Comparison of ENCODE assay signal across 9 mouse cellular contexts in the genomic region with DNA sequence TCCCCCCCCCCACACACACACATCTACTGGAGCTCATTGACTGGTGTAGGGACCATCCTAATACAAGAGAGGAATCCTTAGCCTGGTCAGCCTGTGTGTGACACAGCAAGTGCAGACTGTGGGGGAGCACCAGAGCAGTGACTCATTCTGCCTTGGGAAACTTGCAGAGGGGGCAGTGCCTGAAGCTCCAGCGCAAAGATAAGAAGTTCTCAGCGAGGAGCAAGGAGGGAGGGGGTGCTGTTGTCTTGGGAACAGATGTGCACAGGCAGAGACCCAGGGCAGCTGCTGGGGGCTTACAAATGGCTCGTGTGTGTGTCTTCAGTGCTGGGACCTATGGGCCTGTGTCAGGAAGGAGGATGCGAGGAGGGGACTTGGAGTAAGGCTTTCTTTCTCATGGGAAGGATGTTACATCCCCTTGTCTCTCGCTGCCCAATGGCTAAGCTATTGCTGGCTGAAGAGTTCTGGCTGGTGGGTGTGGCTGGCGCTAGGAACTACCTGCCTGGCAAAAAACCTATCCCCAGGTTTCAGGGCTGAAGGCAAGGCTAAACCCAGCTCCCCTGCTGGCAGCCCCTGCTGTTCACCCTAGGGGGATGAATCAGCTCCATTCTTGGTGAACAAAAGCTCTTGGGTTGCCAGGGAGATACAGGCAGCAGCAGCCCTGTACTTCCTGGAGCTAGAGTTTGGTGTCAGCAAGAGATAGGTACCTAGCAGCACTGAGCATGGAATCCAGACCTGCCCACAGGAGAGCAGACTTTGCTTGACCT.
DNase-seq lines count a peak whose midpoint lies in the region; ATAC-seq and TF ChIP-seq lines count a peak whose summit lies in the region.
"Had no signal": no experiment of that assay in that cellular context is flagged by ENCODE, and none has a peak within 500 bp of the region (broad histone marks: within the 10 kb centered on the region; RNA-seq: fewer than 3 reads in every experiment).

No protein-coding gene starts in this region.

- H3K36me3 ChIP-seq in kidney, embryonic 15.5 days = no peaks in the 10 kb centered on the region

- no peak overlapping the region for H3K4me2 ChIP-seq in kidney, embryonic 15.5 days

- no peaks in the 10 kb centered on the region for H3K9me3 ChIP-seq in kidney, embryonic 15.5 days (replicated peaks)

- no peak for TF ChIP-seq POLR2A in olfactory bulb, adult 2 months (IDR thresholded peaks at IDR 0.05; ENCODE audit: insufficient read depth, low read depth, low read length)

- 16% methylated on average over 6 of the region's 6 CpGs for WGBS in kidney, embryonic 15.5 days
- WGBS in olfactory bulb, adult 2 months = 17% methylated on average over 6 of the region's 6 CpGs

- peaks cover 11% of the 10 kb centered on the region for H3K4me1 ChIP-seq in kidney, embryonic 15.5 days
- peaks cover 48% of the 10 kb centered on the region for H3K4me1 ChIP-seq in olfactory bulb, adult 2 months (ENCODE audit: control insufficient read depth, insufficient read depth, low read length)

- no peak for TF ChIP-seq CTCF in olfactory bulb, adult 2 months (IDR thresholded peaks at IDR 0.05; ENCODE audit: insufficient read depth, low read depth, low read length)

- H3K9ac ChIP-seq in kidney, embryonic 15.5 days = no peak overlapping the region

- peaks cover 14% of the 10 kb centered on the region for H3K27me3 ChIP-seq in kidney, embryonic 15.5 days

- H3K27ac ChIP-seq in kidney, embryonic 15.5 days = no peak overlapping the region
- peak overlapping the region; percentile 74 for H3K27ac ChIP-seq in olfactory bulb, adult 2 months (ENCODE audit: insufficient read depth, low read depth, low read length)
- H3K27ac ChIP-seq: kidney, postnatal 0 days had no signal

- no peak for DNase-seq in kidney, adult 18-20 months
- peak; percentile 62 for DNase-seq in WW6 (ENCODE audit: low read depth, low spot score)
- DNase-seq in embryo, embryonic 9.5 days (ENCODE audit: extremely low spot score) = peak; percentile 15
- DNase-seq in thymus, postnatal 25 days = no peak
- DNase-seq in kidney, postnatal 14 days = no peak
- DNase-seq: cerebellum, postnatal 25 days had no signal

- ATAC-seq in kidney, embryonic 15.5 days (replicated peaks; ENCODE audit: low FRiP score) = 0 out of 2 replicates have a peak, but pooled peaks have one; percentile 8

- no peak overlapping the region for H3K4me3 ChIP-seq in kidney, embryonic 15.5 days (replicated peaks)
- H3K4me3 ChIP-seq in olfactory bulb, adult 2 months (ENCODE audit: insufficient read depth, low read depth, low read length) = 0 out of 2 replicates have a peak overlapping the region, but pooled peaks have one; percentile 2

Comparison
In these comparisons a context has a peak if more than half of its experiments do, and no peak if none do; other contexts are left out.
1. DNase-seq: peak in WW6 (single experiment) and embryo, embryonic 9.5 days (single experiment); none in kidney, adult 18-20 months (single experiment), thymus, postnatal 25 days (single experiment) and kidney, postnatal 14 days (single experiment).